Mouse (Mus musculus) liver, embryonic 14.5 days (tissue): ENCODE measurements around the gene Srpk2. TPM values are rescaled to one million over a fixed set of nuclear protein-coding genes. Genes with fewer than 3 reads are reported as not detected.
A peak's percentile ranks its signal among the peaks of the same experiment; 100 is the strongest.

Experiments
- ATAC-seq: fragments of 200-750 bp; cut with Nextera tagmentation; 2 replicates; pipeline ENCODE4 v1.8.0; 2017; ENCODE audit warnings: moderate number of reproducible peaks, mild to moderate bottlenecking, moderate library complexity; ENCODE audit not compliant: insufficient read depth
- DNase-seq, 3 experiments: peaks; one replicate each; pipeline ENCODE4 v3.0.0-alpha.2; 2012 to 2013; ENCODE audit warnings: low read depth in 3 of 3, low spot score in 3 of 3
- H3K27ac ChIP-seq: fragments of 300-500 bp; sonication (generic); 2 replicates; pipeline ENCODE4 v1.5.1; 2014; ENCODE audit warnings: moderate library complexity, mild to moderate bottlenecking, control low read depth, inconsistent platforms
- H3K27me3 ChIP-seq: fragments of 300-500 bp; sonication (generic); 2 replicates; pipeline ENCODE4 v1.6.1; 2014; ENCODE audit warnings: mild to moderate bottlenecking, low read length, moderate library complexity; ENCODE audit not compliant: control insufficient read depth, insufficient read depth
- H3K36me3 ChIP-seq: fragments of 300-500 bp; sonication (generic); replicated peaks from 2 replicates; pipeline ENCODE4 v1.6.1; 2014; ENCODE audit warnings: low read depth; ENCODE audit not compliant: control insufficient read depth, insufficient read depth
- H3K4me1 ChIP-seq, 2 experiments: fragments of 200-500 bp in 1 of 2; fragments of 300-500 bp in 1 of 2; sonication (generic) in 1 of 2; replicated peaks; 2 replicates each; pipeline ENCODE4 v1.6.1; 2012 to 2014; ENCODE audit warnings: antibody characterized with exemption in 1 of 2, inconsistent platforms in 1 of 2, low read length in 1 of 2; ENCODE audit not compliant: control insufficient read depth in 2 of 2, insufficient read depth in 2 of 2
- H3K4me2 ChIP-seq: fragments of 300-500 bp; sonication (generic); 2 replicates; pipeline ENCODE4 v1.6.1; 2014; ENCODE audit warnings: low read depth, mild to moderate bottlenecking, control low read depth, moderate library complexity
- H3K4me3 ChIP-seq, 2 experiments: fragments of 200-500 bp in 1 of 2; fragments of 300-500 bp in 1 of 2; sonication (generic) in 1 of 2; 2 replicates each; pipeline ENCODE4 v1.5.1; 2012 to 2014; ENCODE audit warnings: low read depth in 2 of 2, low read length in 2 of 2, mild to moderate bottlenecking in 2 of 2, control low read depth in 1 of 2, inconsistent platforms in 1 of 2, moderate library complexity in 1 of 2; ENCODE audit not compliant: insufficient read depth in 1 of 2
- H3K9ac ChIP-seq: fragments of 300-500 bp; sonication (generic); replicated peaks from 2 replicates; pipeline ENCODE4 v1.6.1; 2014; ENCODE audit warnings: mild to moderate bottlenecking, control low read depth, moderate library complexity
- H3K9me3 ChIP-seq: fragments of 300-500 bp; sonication (generic); 2 replicates; pipeline ENCODE4 v1.6.1; 2016; ENCODE audit warnings: low read length, mixed read lengths; ENCODE audit not compliant: control insufficient read depth
- CTCF ChIP-seq: IDR thresholded peaks from 2 replicates; pipeline ENCODE4 v1.5.1; 2016; ENCODE audit warnings: antibody characterized with exemption, low read depth, control low read depth
- EP300 ChIP-seq: IDR thresholded peaks from 2 replicates; pipeline ENCODE4 v1.6.1; 2016; ENCODE audit warnings: antibody characterized with exemption, low read depth
- WGBS: fragments of 180-500 bp; shearing (Covaris S2); extraction: QIAGEN DNeasy Blood & Tissue Kit; methylation state at CpG from one replicate; pipeline ENCODE4 v1.1.7; 2014; ENCODE audit not compliant: insufficient replicate concordance; 5-methylcytosine and 5-hydroxymethylcytosine counted together
- polyA plus RNA-seq, 2 experiments: library from polyadenylated mRNA; depleted of rRNA in 1 of 2; stranded (reverse) in 1 of 2; unstranded in 1 of 2; fragments of >200 nt; fragmentation: Nextera tagmentation in 1 of 2; extraction: Ambion mirVana in 1 of 2; gene quantifications; 2 replicates each; pipeline versions ENCODE4 v1.2.1 to v1.2.3; 2012 to 2014

Srpk2 gene
- polyA plus RNA-seq, 2 experiments, result 3.2 to 5.4 TPM

- Histone ChIP-seq H3K27me3 (no peaks in the 10 kb centered on the region), H3K4me2 (no peak overlapping the region), H3K36me3 (no peaks in the 10 kb centered on the region), H3K27ac (no peak overlapping the region), H3K4me3 (no peak overlapping the region), H3K9me3 (no peaks in the 10 kb centered on the region), H3K4me1 (peaks cover 7 to 16% of the 10 kb centered on the region in 2 experiments), H3K9ac (no peak overlapping the region)
- TF ChIP-seq CTCF, result no peak
- TF ChIP-seq EP300, result no peak
- DNase-seq (no peak), ATAC-seq (no peak)
- 51% methylated on average over 5 of the region's 5 CpGs for WGBS
Measured at GRCm38 (mm10) chr5:23599750-23600537, 84.5 kb downstream of the Srpk2 start.

- Histone ChIP-seq H3K9ac (no peak overlapping the region), H3K27ac (no peak overlapping the region), H3K36me3 (no peaks in the 10 kb centered on the region), H3K9me3 (no peaks in the 10 kb centered on the region), H3K4me1 (peaks cover 5 to 11% of the 10 kb centered on the region in 2 experiments), H3K4me3 (no peak overlapping the region), H3K27me3 (no peaks in the 10 kb centered on the region), H3K4me2 (no peak overlapping the region)
- DNase-seq (no peak), ATAC-seq (no peak)
- 60% methylated on average over 3 of the region's 3 CpGs for WGBS
- no peak for TF ChIP-seq EP300
- TF ChIP-seq CTCF, result no peak
Measured at GRCm38 (mm10) chr5:23599171-23599570, 85.2 kb downstream of the Srpk2 start.

GRCm38 (mm10) chr5:23598491-23598890 lies 85.9 kb downstream of the Srpk2 start:
- ATAC-seq, result no peak
- TF ChIP-seq CTCF (no peak), EP300 (no peak)
- peaks cover 3 to 11% of the 10 kb centered on the region in 2 experiments for H3K4me1 ChIP-seq
- H3K9ac ChIP-seq, result no peak overlapping the region
- H3K27ac ChIP-seq, result no peak overlapping the region
- no peak overlapping the region for H3K4me2 ChIP-seq
- no peak for DNase-seq
- H3K9me3 ChIP-seq, result no peaks in the 10 kb centered on the region
- no peak overlapping the region for H3K4me3 ChIP-seq
- 52% methylated on average over 12 of the region's 12 CpGs for WGBS
- H3K27me3 ChIP-seq, result no peaks in the 10 kb centered on the region
- no peaks in the 10 kb centered on the region for H3K36me3 ChIP-seq

GRCm38 (mm10) chr5:23597999-23598398 lies 86.4 kb downstream of the Srpk2 start:
- Histone ChIP-seq H3K27me3 (no peaks in the 10 kb centered on the region), H3K4me3 (no peak overlapping the region), H3K9me3 (no peaks in the 10 kb centered on the region), H3K36me3 (no peaks in the 10 kb centered on the region), H3K4me1 (peaks cover 3 to 11% of the 10 kb centered on the region in 2 experiments), H3K27ac (no peak overlapping the region), H3K9ac (no peak overlapping the region), H3K4me2 (no peak overlapping the region)
- WGBS, result 9% methylated on average over 1 of the region's 1 CpGs
- no peak for ATAC-seq
- TF ChIP-seq CTCF (no peak), EP300 (no peak)
- DNase-seq, result peak in 1 of 3 experiments; percentile 22

- Histone ChIP-seq H3K27me3 (no peaks in the 10 kb centered on the region), H3K4me3 (no peak overlapping the region), H3K9me3 (no peaks in the 10 kb centered on the region), H3K27ac (no peak overlapping the region), H3K36me3 (no peaks in the 10 kb centered on the region), H3K4me1 (peaks cover 3 to 11% of the 10 kb centered on the region in 2 experiments), H3K4me2 (no peak overlapping the region), H3K9ac (no peak overlapping the region)
- ATAC-seq (no peak), DNase-seq (no peak)
- TF ChIP-seq CTCF, result no peak
- 45% methylated on average over 8 of the region's 8 CpGs for WGBS
Measured at GRCm38 (mm10) chr5:23597260-23597864, 87.1 kb downstream of the Srpk2 start.
